Mouse (Mus musculus) heart, embryonic 15.5 days (tissue): ENCODE measurements at regions not wholly inside any gene's neighbourhood (a gene's known extent, or its start where the extent isn't known, plus 50 kb on each side); places are given as distances from the start of the nearest gene placed in this dataset.
A peak's percentile ranks its signal among the peaks of the same experiment; 100 is the strongest.

ENCODE experiments used
- ATAC-seq: fragments of 200-750 bp; cut with Nextera tagmentation; replicated peaks from 2 replicates; pipeline ENCODE4 v1.8.0; 2017; ENCODE audit warnings: low read depth, moderate TSS enrichment; ENCODE audit not compliant: insufficient number of reproducible peaks, insufficient read depth, low FRiP score
- H3K27ac ChIP-seq: fragments of 300-500 bp; sonication (generic); 2 replicates; pipeline ENCODE4 v1.5.1; 2015; ENCODE audit warnings: mild to moderate bottlenecking, inconsistent platforms
- H3K27me3 ChIP-seq: fragments of 300-500 bp; sonication (generic); 2 replicates; pipeline ENCODE4 v1.6.1; 2015; ENCODE audit warnings: inconsistent platforms
- H3K36me3 ChIP-seq: fragments of 300-500 bp; sonication (generic); 2 replicates; pipeline ENCODE4 v1.6.1; 2015; ENCODE audit warnings: mild to moderate bottlenecking, inconsistent platforms
- H3K4me1 ChIP-seq: fragments of 300-500 bp; sonication (generic); replicated peaks from 2 replicates; pipeline ENCODE4 v1.6.1; 2015; ENCODE audit warnings: inconsistent platforms
- H3K4me2 ChIP-seq: fragments of 300-500 bp; sonication (generic); 2 replicates; pipeline ENCODE4 v1.6.1; 2015; ENCODE audit warnings: inconsistent platforms, mild to moderate bottlenecking, moderate library complexity
- H3K4me3 ChIP-seq: fragments of 300-500 bp; sonication (generic); 2 replicates; pipeline ENCODE4 v1.5.1; 2015; ENCODE audit warnings: mild to moderate bottlenecking, inconsistent platforms
- H3K9ac ChIP-seq: fragments of 300-500 bp; sonication (generic); 2 replicates; pipeline ENCODE4 v1.6.1; 2015; ENCODE audit warnings: mild to moderate bottlenecking, inconsistent platforms
- H3K9me3 ChIP-seq: fragments of 300-500 bp; sonication (generic); replicated peaks from 2 replicates; pipeline ENCODE4 v1.6.1; 2016; ENCODE audit warnings: inconsistent platforms
- WGBS: fragments of 180-500 bp; shearing (Covaris S2); methylation state at CpG from one replicate; pipeline ENCODE4 v1.1.7; 2015; ENCODE audit warnings: mixed read lengths; 5-methylcytosine and 5-hydroxymethylcytosine counted together

DNA sequence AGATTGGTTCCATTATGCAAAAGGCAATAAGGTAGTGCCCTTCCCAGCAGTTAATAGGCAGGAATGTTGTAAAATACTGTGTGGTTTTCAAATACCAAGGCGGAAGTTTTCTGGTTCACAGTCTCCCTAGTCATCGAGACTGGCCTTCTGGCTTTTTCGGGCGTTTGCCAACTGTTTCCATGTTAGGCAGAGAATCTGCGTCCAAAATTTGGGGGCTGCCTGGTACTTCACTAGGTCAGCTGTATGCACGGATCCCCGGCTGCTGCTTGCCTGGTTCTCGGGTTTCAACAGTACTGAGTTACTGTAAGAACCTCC, 204.7 kb upstream of the Prep start:
- ATAC-seq = no peak
- Histone ChIP-seq H3K27ac (no peak overlapping the region), H3K4me2 (no peak overlapping the region)

GRCm38 (mm10) chr10:44861671-44862359, 205.2 kb upstream of the Prep start:
- WGBS = 60% methylated on average over 10 of the region's 10 CpGs
- Histone ChIP-seq H3K4me2 (no peak overlapping the region), H3K9ac (no peak overlapping the region), H3K9me3 (no peaks in the 10 kb centered on the region), H3K27ac (no peak overlapping the region), H3K36me3 (no peaks in the 10 kb centered on the region), H3K4me1 (no peaks in the 10 kb centered on the region), H3K4me3 (no peak overlapping the region), H3K27me3 (no peaks in the 10 kb centered on the region)
- ATAC-seq = peak; percentile 67

More for the DNA sequence above, 204.7 kb upstream of the Prep start:
- Histone ChIP-seq H3K36me3 (no peaks in the 10 kb centered on the region), H3K4me1 (no peaks in the 10 kb centered on the region), H3K4me3 (no peak overlapping the region), H3K9ac (no peak overlapping the region), H3K27me3 (no peaks in the 10 kb centered on the region), H3K9me3 (no peaks in the 10 kb centered on the region)
- 66% methylated on average over 8 of the region's 8 CpGs for WGBS

- no peak overlapping the region for H3K4me3 ChIP-seq
- 75% methylated on average over 4 of the region's 4 CpGs for WGBS
- H3K4me2 ChIP-seq = no peak overlapping the region
- H3K27me3 ChIP-seq = no peaks in the 10 kb centered on the region
- H3K9me3 ChIP-seq = no peaks in the 10 kb centered on the region
- H3K9ac ChIP-seq = no peak overlapping the region
- ATAC-seq = no peak
- no peaks in the 10 kb centered on the region for H3K36me3 ChIP-seq
- no peaks in the 10 kb centered on the region for H3K4me1 ChIP-seq
- no peak overlapping the region for H3K27ac ChIP-seq
These were observed 209.6 kb upstream of the Prep start for GRCm38 (mm10) chr10:44857444-44857843.

GRCm38 (mm10) chr10:44854109-44854508, 212.9 kb upstream of the Prep start:
- Histone ChIP-seq H3K9ac (no peak overlapping the region), H3K4me1 (no peaks in the 10 kb centered on the region), H3K36me3 (no peaks in the 10 kb centered on the region), H3K27me3 (no peaks in the 10 kb centered on the region), H3K4me3 (no peak overlapping the region), H3K27ac (no peak overlapping the region), H3K9me3 (no peaks in the 10 kb centered on the region), H3K4me2 (no peak overlapping the region)
- ATAC-seq = no peak
- WGBS = 90% methylated on average over 4 of the region's 4 CpGs

GRCm38 (mm10) chr10:44849016-44849415, 218.0 kb upstream of the Prep start:
- Histone ChIP-seq H3K36me3 (no peaks in the 10 kb centered on the region), H3K4me1 (0 out of 2 replicates have a peak, but pooled peaks cover 3% of the 10 kb centered on the region), H3K4me3 (no peak overlapping the region), H3K9ac (no peak overlapping the region), H3K4me2 (no peak overlapping the region), H3K27me3 (no peaks in the 10 kb centered on the region), H3K9me3 (no peaks in the 10 kb centered on the region), H3K27ac (no peak overlapping the region)
- ATAC-seq = no peak
- whole genome bisulfite sequencing = 73% methylated on average over 4 of the region's 4 CpGs

DNA sequence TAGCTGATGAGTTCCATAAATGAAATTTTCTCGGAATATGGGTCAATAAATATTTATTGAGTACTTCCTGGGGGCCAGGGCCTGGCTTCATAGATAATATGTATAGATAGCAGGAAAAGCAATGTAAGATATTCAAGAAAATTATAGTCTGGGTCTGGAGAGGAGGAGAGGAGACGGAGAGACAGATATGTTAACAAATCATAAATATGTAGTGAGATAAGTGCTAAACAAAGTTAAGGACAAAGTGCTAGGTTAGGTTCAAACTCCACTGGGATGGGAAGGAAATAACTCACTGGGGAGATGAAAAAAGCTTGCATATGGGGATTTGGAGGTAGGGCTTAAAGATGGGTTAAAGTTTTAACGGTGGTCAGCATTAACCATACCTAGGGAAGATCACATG, 220.2 kb upstream of the Prep start:
- Histone ChIP-seq H3K36me3 (no peaks in the 10 kb centered on the region), H3K4me2 (no peak overlapping the region), H3K4me1 (0 out of 2 replicates have a peak, but pooled peaks cover 3% of the 10 kb centered on the region), H3K27me3 (no peaks in the 10 kb centered on the region), H3K9me3 (no peaks in the 10 kb centered on the region), H3K4me3 (no peak overlapping the region), H3K27ac (no peak overlapping the region), H3K9ac (no peak overlapping the region)
- no peak for ATAC-seq
- WGBS = 72% methylated on average over 3 of the region's 3 CpGs

DNA sequence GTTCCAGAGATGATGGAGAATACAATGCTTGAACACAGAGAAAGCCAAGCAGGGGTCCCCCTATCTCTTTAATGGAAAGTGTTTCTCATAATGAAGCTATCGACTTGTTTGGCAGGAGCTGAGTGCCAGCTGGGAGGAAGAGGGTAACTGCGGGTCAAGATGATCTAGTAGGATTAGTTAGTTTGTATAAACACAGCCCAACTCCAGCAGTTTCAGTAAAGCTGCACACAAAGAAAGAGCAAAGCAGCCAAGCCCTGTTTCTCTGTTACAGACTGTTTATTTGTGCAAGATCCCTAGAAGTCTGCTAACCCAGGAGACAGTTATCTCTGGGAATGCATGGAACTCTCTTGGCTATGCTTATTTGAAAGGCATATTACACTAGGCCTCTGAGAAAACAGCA, 220.9 kb upstream of the Prep start:
- H3K36me3 ChIP-seq = no peaks in the 10 kb centered on the region
- H3K9ac ChIP-seq = no peak overlapping the region
- H3K4me2 ChIP-seq = no peak overlapping the region
- no peak overlapping the region for H3K27ac ChIP-seq
- no peaks in the 10 kb centered on the region for H3K27me3 ChIP-seq
- 0 out of 2 replicates have a peak, but pooled peaks cover 3% of the 10 kb centered on the region for H3K4me1 ChIP-seq
- no peak overlapping the region for H3K4me3 ChIP-seq
- WGBS = 12% methylated on average over 2 of the region's 2 CpGs
- H3K9me3 ChIP-seq = no peaks in the 10 kb centered on the region
- no peak for ATAC-seq

DNA sequence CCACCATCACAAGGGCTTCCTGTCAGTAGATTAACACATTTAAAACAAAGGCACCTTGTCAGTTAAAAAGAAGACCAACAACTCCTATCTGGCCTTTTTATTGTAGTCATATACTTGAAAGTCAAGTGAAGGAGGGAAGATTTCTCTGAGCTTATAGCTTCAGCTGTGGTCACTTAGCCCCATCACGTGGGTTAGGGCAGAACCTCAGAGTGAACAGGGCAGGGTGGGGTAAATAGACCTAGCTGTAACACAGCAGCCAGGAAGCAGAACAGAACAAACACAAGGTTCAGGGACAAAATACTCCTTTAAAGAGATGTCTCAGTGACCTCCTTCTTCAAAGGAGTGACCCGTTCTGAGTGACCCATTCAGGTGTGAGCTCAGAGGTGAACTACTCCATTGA, 226.6 kb upstream of the Prep start:
- H3K27me3 ChIP-seq = no peaks in the 10 kb centered on the region
- no peaks in the 10 kb centered on the region for H3K9me3 ChIP-seq
- H3K36me3 ChIP-seq = no peaks in the 10 kb centered on the region
- H3K9ac ChIP-seq = no peak overlapping the region
- 68% methylated on average over 2 of the region's 2 CpGs for WGBS
- H3K4me3 ChIP-seq = no peak overlapping the region
- no peaks in the 10 kb centered on the region for H3K4me1 ChIP-seq
- no peak overlapping the region for H3K4me2 ChIP-seq
- ATAC-seq = no peak
- no peak overlapping the region for H3K27ac ChIP-seq

- Histone ChIP-seq H3K36me3 (no peaks in the 10 kb centered on the region), H3K4me3 (no peak overlapping the region), H3K27me3 (no peaks in the 10 kb centered on the region), H3K4me1 (no peaks in the 10 kb centered on the region), H3K9me3 (no peaks in the 10 kb centered on the region), H3K27ac (no peak overlapping the region), H3K4me2 (no peak overlapping the region), H3K9ac (no peak overlapping the region)
- ATAC-seq = no peak
- 89% methylated on average over 1 of the region's 1 CpGs for WGBS
These were observed 234.5 kb upstream of the Prep start for GRCm38 (mm10) chr10:44832455-44832854.

DNA sequence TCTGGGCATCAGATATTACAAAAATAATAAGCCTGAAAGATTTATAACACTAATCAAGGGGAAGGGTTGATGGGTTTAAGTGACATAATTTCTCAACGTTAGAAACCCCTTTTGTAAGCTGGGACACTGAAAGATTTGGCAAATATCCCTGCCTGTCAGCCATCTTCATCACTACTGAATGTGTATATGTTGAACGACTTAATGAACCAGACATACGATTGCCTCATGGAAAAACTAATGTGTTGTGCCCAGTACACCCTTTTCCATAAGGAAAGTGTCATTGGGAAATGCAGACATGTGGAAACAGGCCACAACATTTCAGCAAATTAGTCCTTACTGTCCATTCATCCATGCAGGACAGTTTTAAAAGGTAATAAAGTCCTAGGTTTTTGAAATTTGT, 240.7 kb upstream of the Prep start:
- Histone ChIP-seq H3K4me2 (no peak overlapping the region), H3K4me1 (no peaks in the 10 kb centered on the region), H3K4me3 (no peak overlapping the region), H3K9ac (no peak overlapping the region), H3K9me3 (no peaks in the 10 kb centered on the region), H3K27me3 (no peaks in the 10 kb centered on the region), H3K27ac (no peak overlapping the region), H3K36me3 (no peaks in the 10 kb centered on the region)
- 65% methylated on average over 3 of the region's 3 CpGs for WGBS
- ATAC-seq = no peak

DNA sequence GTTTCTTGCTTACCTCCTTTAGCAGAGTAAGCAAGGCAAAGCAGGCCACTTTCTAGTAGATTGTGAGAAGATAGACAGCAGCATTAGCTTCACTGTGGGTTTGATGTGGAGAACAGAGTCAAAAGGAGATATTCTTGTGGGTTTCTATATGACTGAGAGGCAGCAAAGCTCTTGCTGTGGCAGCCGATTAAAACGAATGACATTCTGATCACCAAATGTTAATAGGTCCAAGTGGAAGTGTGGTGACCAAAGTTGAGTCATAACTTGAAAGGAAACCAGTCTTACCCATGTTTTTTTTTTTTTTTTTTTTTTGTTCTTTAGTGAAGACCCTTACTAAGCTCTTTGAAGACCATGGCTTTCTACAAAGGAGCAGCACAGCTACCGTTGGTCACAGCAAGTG, 245.3 kb upstream of the Prep start:
- Histone ChIP-seq H3K27ac (no peak overlapping the region), H3K9ac (no peak overlapping the region), H3K36me3 (no peaks in the 10 kb centered on the region), H3K27me3 (no peaks in the 10 kb centered on the region), H3K9me3 (no peaks in the 10 kb centered on the region), H3K4me2 (no peak overlapping the region), H3K4me3 (no peak overlapping the region), H3K4me1 (no peaks in the 10 kb centered on the region)
- 84% methylated on average over 3 of the region's 3 CpGs for WGBS
- ATAC-seq = no peak

GRCm38 (mm10) chr10:44820379-44820778, 246.6 kb upstream of the Prep start:
- Histone ChIP-seq H3K27me3 (no peaks in the 10 kb centered on the region), H3K27ac (no peak overlapping the region), H3K4me3 (no peak overlapping the region), H3K4me1 (no peaks in the 10 kb centered on the region), H3K36me3 (no peaks in the 10 kb centered on the region), H3K9ac (no peak overlapping the region), H3K4me2 (no peak overlapping the region), H3K9me3 (no peaks in the 10 kb centered on the region)
- ATAC-seq = no peak
- WGBS = 37% methylated on average over 2 of the region's 2 CpGs
